Mouse (Mus musculus) C2C12 (cell line): ENCODE measurements around the gene Heatr5b.

Source experiments
- CEBPB ChIP-seq: IDR thresholded peaks from one replicate; pipeline ENCODE4 v1.6.1; 2011; ENCODE audit warnings: low read depth, mild to moderate bottlenecking, control low read depth, moderate library complexity
- CTCF ChIP-seq: IDR thresholded peaks from one replicate; pipeline ENCODE4 v1.5.1; 2011; ENCODE audit not compliant: control insufficient read depth, insufficient read depth, insufficient read length

DNA sequence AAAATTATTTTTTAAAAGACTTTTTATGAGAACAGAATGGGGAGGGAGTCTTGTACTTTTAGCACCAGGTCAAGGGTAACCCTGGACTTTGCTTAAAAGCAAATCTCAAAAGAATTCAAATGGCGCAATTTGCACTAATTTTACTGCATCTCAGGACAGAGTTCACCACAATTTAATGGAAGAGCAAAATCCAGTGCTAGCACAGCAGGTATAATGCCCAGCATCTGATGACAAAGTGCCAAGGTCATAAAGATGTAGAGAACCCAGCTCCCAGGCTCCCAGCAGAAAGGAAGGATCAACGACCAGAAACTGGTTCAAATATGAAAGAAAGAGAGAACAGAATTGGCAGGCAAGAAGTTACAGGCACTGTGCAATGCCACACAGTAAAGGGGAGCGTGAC is 43.0 kb downstream of the Heatr5b start:
- no peak for TF ChIP-seq CTCF
- TF ChIP-seq CEBPB, result no peak
